Mouse (Mus musculus): ENCODE results near the gene Rprd1b. TPM values are rescaled to one million over a fixed set of nuclear protein-coding genes. Genes with fewer than 3 reads are reported as not detected.

The Rprd1b gene
- polyA plus RNA-seq, 1 experiment from 2014 or later: 50.9 TPM

DNA sequence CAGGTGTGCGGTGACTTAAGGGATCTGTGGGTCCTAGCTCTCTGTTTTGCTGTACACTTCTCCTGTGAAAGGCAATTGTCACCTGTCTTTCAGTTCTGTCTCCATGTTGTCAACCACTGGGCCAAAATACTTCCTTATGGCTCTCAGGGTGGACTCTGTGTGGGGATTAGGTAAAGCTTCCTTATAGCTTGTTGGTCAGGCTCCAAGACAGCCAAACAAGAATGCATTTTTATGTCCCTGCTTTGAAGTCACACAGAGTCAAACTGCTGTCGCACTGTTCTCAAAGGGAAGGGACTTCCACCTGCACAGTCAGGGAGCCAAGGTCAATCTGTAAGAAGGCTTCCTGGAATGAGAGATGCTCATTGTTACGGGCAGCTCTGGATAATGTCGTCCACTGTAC lies 149.8 kb downstream of the Rprd1b start:
- no peaks in the 10 kb centered on the region for H3K27me3 ChIP-seq (ENCODE audit: insufficient read depth, low read length)
- H3K9ac ChIP-seq: no peak overlapping the region
- no peak overlapping the region for H3K4me2 ChIP-seq
- H3K9me3 ChIP-seq (ENCODE audit: low read depth, low read length): no peaks in the 10 kb centered on the region
- WGBS: 71% methylated on average over 4 of the region's 4 CpGs
- H3K36me3 ChIP-seq (ENCODE audit: insufficient read depth): no peaks in the 10 kb centered on the region
- H3K4me1 ChIP-seq (ENCODE audit: insufficient read depth): peaks cover 9% of the 10 kb centered on the region
- no peak overlapping the region for H3K4me3 ChIP-seq (ENCODE audit: low read depth, low read length)
- DNase-seq (no peak), ATAC-seq (ENCODE audit: insufficient read depth) (no peak)
- no peak overlapping the region for H3K27ac ChIP-seq (ENCODE audit: low read depth)
- TF ChIP-seq CTCF (IDR thresholded peaks at IDR 0.05; ENCODE audit: low read depth): no peak

- Histone ChIP-seq H3K27me3 (ENCODE audit: insufficient read depth, low read length) (no peaks in the 10 kb centered on the region), H3K9ac (peak overlapping the region; percentile 22; the same call in 1 of the 2 replicates), H3K36me3 (ENCODE audit: insufficient read depth) (no peaks in the 10 kb centered on the region), H3K27ac (ENCODE audit: low read depth) (peak overlapping the region; percentile 71), H3K4me2 (peak overlapping the region; percentile 62), H3K9me3 (ENCODE audit: low read depth, low read length) (no peaks in the 10 kb centered on the region), H3K4me1 (ENCODE audit: insufficient read depth) (peaks cover 9% of the 10 kb centered on the region), H3K4me3 (ENCODE audit: low read depth, low read length) (peak overlapping the region; percentile 31)
- 9% methylated on average over 18 of the region's 19 CpGs for WGBS
- ATAC-seq (ENCODE audit: insufficient read depth) (peak; percentile 92), DNase-seq (peak; percentile 87)
- peak; percentile 32; the same call in 1 of the 2 replicates for TF ChIP-seq CTCF (IDR thresholded peaks at IDR 0.05; ENCODE audit: low read depth)
Measured at GRCm38 (mm10) chr2:158178696-158179369, 150.5 kb downstream of the Rprd1b start.

- peak overlapping the region; percentile 62 for H3K4me2 ChIP-seq
- WGBS: 17% methylated on average over 18 of the region's 18 CpGs
- peak overlapping the region; percentile 31 for H3K4me3 ChIP-seq (ENCODE audit: low read depth, low read length)
- H3K36me3 ChIP-seq (ENCODE audit: insufficient read depth): no peaks in the 10 kb centered on the region
- peak overlapping the region; percentile 22 for H3K9ac ChIP-seq
- no peak for TF ChIP-seq CTCF (IDR thresholded peaks at IDR 0.05; ENCODE audit: low read depth)
- no peaks in the 10 kb centered on the region for H3K9me3 ChIP-seq (ENCODE audit: low read depth, low read length)
- H3K4me1 ChIP-seq (ENCODE audit: insufficient read depth): peaks cover 7% of the 10 kb centered on the region
- DNase-seq (peak; percentile 79), ATAC-seq (ENCODE audit: insufficient read depth) (peak; percentile 54)
- H3K27me3 ChIP-seq (ENCODE audit: insufficient read depth, low read length): no peaks in the 10 kb centered on the region
- peak overlapping the region; percentile 71 for H3K27ac ChIP-seq (ENCODE audit: low read depth)
Measured at GRCm38 (mm10) chr2:158179370-158180111, 151.2 kb downstream of the Rprd1b start.

DNA sequence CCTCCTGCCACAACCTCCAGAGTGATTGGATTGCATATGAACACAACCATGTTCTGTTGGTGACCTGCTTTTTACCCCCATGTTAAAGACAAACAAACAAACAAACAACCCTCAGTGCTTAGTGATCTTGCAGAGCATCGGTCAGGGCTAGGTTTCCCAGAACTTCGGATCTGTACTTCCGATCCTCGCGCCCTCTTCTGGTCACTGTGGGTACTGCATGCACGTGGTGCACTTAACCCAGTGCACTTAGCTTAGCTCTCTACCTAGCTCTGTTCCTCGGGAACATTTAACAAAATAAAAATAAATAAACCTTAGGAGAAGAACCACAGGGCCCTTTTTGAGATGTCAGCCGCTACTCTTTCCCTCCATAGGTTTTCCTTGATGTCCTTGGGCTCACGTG lies 152.5 kb downstream of the Rprd1b start:
- Histone ChIP-seq H3K4me3 (ENCODE audit: low read depth, low read length) (no peak overlapping the region), H3K27ac (ENCODE audit: low read depth) (no peak overlapping the region), H3K36me3 (ENCODE audit: insufficient read depth) (no peaks in the 10 kb centered on the region), H3K9ac (no peak overlapping the region), H3K27me3 (ENCODE audit: insufficient read depth, low read length) (no peaks in the 10 kb centered on the region), H3K4me2 (no peak overlapping the region), H3K4me1 (ENCODE audit: insufficient read depth) (peaks cover 7% of the 10 kb centered on the region), H3K9me3 (ENCODE audit: low read depth, low read length) (no peaks in the 10 kb centered on the region)
- DNase-seq (peak; percentile 85), ATAC-seq (ENCODE audit: insufficient read depth) (no peak)
- TF ChIP-seq CTCF (IDR thresholded peaks at IDR 0.05; ENCODE audit: low read depth): peak; percentile 88
- WGBS: 39% methylated on average over 9 of the region's 9 CpGs

Other genes starting within 250 kb of the Rprd1b start
- not detected in 2 replicates for gene Vstm2l, start 113.8 kb upstream of the Rprd1b start, polyA plus RNA-seq (2014; fragmentation: Nextera tagmentation; extraction: Ambion mirVana)
- gene Tti1, start 64 bp upstream of the Rprd1b start, polyA plus RNA-seq (2014; fragmentation: Nextera tagmentation; extraction: Ambion mirVana): 25.9 and 27.3 TPM in 2 replicates
- gene Tgm2, start 117.9 kb downstream of the Rprd1b start, polyA plus RNA-seq (2014; fragmentation: Nextera tagmentation; extraction: Ambion mirVana): 40.8 and 41.7 TPM in 2 replicates
- gene D630003M21Rik, start 200.7 kb downstream of the Rprd1b start, polyA plus RNA-seq (2014; fragmentation: Nextera tagmentation; extraction: Ambion mirVana): 6.4 and 9.1 TPM in 2 replicates
- gene Bpi, start 229.6 kb downstream of the Rprd1b start, polyA plus RNA-seq (2014; fragmentation: Nextera tagmentation; extraction: Ambion mirVana): not detected in 2 replicates